Mouse (Mus musculus) kidney, adult 2 months (tissue): ENCODE measurements around the gene Olfr651. TPM values are rescaled to one million over a fixed set of nuclear protein-coding genes. Genes with fewer than 3 reads are reported as not detected.
"Not testable (repeated sequence)": the region's sequence is repeated elsewhere in the genome, so short reads cannot be mapped to it uniquely, and the experiment has no call there.

Experiments
- DNase-seq: peaks from one replicate; pipeline ENCODE4 v3.0.0; 2021
- H3K27ac ChIP-seq: fragments of 200-500 bp; 2 replicates; pipeline ENCODE4 v1.5.1; 2012; ENCODE audit warnings: low read depth, low read length, control low read depth, inconsistent platforms; ENCODE audit not compliant: insufficient read depth
- H3K27me3 ChIP-seq: fragments of 200-500 bp; replicated peaks from 2 replicates; pipeline ENCODE4 v1.6.1; 2012; ENCODE audit warnings: mild to moderate bottlenecking, moderate library complexity, low read length, inconsistent platforms; ENCODE audit not compliant: control insufficient read depth, insufficient read depth
- H3K36me3 ChIP-seq: fragments of 200-500 bp; 2 replicates; pipeline ENCODE4 v1.6.1; 2012; ENCODE audit warnings: mild to moderate bottlenecking, moderate library complexity, low read length, inconsistent platforms; ENCODE audit not compliant: control insufficient read depth, insufficient read depth
- H3K4me1 ChIP-seq: fragments of 200-500 bp; 2 replicates; pipeline ENCODE4 v1.6.1; 2011; ENCODE audit warnings: low read length; ENCODE audit not compliant: control insufficient read depth, insufficient read depth
- H3K4me3 ChIP-seq: fragments of 200-500 bp; 2 replicates; pipeline ENCODE4 v1.5.1; 2011; ENCODE audit warnings: mild to moderate bottlenecking, low read depth, low read length, control low read depth; ENCODE audit not compliant: insufficient read depth
- CTCF ChIP-seq: fragments of 200-500 bp; conservative IDR thresholded peaks from 2 replicates; pipeline ENCODE4 v1.5.1; 2011; ENCODE audit warnings: low read depth, mild to moderate bottlenecking, control low read depth, low read length, moderate library complexity, mixed read lengths; ENCODE audit not compliant: insufficient read depth, insufficient read length
- POLR2A ChIP-seq: fragments of 200-500 bp; IDR thresholded peaks from one replicate; pipeline ENCODE4 v1.6.1; 2011; ENCODE audit warnings: low read depth, low read length, control low read depth
- WGBS: fragments of 180-500 bp; shearing (Covaris S2); methylation state at CpG from one replicate; pipeline ENCODE4 v1.1.7; 2018; 5-methylcytosine and 5-hydroxymethylcytosine counted together
- polyA plus RNA-seq: library from polyadenylated mRNA; depleted of rRNA; stranded (reverse); fragments of >200 nt; gene quantifications from 2 replicates; pipeline ENCODE4 v1.2.3, GENCODE M21; 2012; rRNA removed

Olfr651 gene
- not detected in 2 replicates for polyA plus RNA-seq

DNA sequence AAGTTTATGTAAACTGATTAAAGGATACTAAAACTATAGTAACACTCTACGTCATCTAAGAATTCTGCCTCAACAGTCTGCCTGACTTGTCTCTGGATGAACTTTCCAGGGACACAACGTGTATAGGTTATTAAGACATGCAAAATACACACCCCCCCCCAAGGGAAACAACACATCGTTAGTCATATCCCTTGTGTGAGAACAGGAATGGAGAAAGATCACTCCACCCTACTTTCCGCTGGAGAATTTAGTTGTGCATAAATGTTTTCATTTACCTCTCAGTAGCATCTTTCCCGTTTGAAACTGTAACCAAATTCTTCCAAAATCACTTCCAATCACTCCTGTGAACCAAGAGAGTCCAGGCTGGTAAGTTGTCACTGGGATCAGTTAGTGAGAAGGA, at the start of gene Olfr651:
TSS of gene Olfr651 (plus strand) at position 301 of the 400 bp plus-strand sequence.
- WGBS: 67% methylated on average over 5 of the region's 5 CpGs
- TF ChIP-seq POLR2A (no peak), CTCF (no peak)

GRCm38 (mm10) chr7:104501186-104501585, 48.7 kb upstream of the Olfr651 start:
- not testable (repeated sequence) for H3K27me3 ChIP-seq, H3K27ac ChIP-seq, H3K36me3 ChIP-seq, H3K4me1 ChIP-seq, H3K4me3 ChIP-seq, DNase-seq
- WGBS: 47% methylated on average over 6 of the region's 6 CpGs

More for the DNA sequence above, at the start of gene Olfr651:
- no peak for DNase-seq
- no peak within 1 kb of the TSS for H3K4me3 ChIP-seq
- H3K27ac ChIP-seq: no peak within 1 kb of the TSS
- no peaks in the 10 kb centered on the region for H3K4me1 ChIP-seq
- H3K27me3 ChIP-seq: no peaks in the 10 kb centered on the region
- H3K36me3 ChIP-seq: no peaks in the 10 kb centered on the region

DNA sequence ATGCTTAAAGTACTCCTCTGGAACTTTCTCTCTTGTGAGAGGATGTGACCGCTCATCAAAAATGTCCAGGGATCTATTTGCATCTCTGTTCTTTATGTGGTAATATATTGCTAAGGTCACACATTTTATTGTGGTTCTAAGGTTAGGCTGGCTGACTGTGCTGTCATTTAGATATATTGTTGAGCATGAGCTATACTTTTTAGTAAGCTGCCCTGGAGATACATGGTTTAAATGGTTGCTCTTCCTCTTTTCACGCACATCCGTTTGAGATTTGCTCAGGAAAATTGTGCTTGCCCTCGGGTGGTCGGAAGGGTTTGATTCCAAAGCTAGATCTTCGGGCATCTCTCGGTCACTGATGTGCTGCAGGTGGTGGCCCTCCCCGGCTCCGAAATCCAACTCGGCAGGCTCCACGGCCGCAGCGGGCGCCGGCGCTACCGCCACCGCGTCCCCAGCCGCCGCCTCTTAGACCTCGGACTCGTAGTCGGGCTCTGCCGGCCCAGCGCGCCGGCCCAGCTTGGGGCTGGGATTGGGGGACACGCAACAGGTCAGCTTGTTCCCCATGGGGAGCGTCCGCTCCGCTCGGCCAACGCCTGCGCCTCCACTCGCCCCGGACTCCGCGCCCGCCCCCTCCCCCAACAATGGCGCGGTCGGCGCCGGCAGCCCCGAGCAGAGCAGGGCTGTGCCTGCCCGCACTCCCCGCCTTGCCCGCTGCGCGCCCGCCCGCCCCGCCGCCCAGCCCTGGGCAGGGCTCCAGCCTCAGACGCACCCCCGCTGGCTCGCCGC, 48.2 kb upstream of the Olfr651 start:
- Histone ChIP-seq H3K36me3 (no peaks in the 10 kb centered on the region), H3K27ac (no peak overlapping the region), H3K4me3 (peak overlapping the region; percentile 16), H3K4me1 (no peaks in the 10 kb centered on the region), H3K27me3 (no peaks in the 10 kb centered on the region)
- no peak for TF ChIP-seq POLR2A
- no peak for TF ChIP-seq CTCF
- DNase-seq: no peak
- whole genome bisulfite sequencing: 4% methylated on average over 57 of the region's 59 CpGs

DNA sequence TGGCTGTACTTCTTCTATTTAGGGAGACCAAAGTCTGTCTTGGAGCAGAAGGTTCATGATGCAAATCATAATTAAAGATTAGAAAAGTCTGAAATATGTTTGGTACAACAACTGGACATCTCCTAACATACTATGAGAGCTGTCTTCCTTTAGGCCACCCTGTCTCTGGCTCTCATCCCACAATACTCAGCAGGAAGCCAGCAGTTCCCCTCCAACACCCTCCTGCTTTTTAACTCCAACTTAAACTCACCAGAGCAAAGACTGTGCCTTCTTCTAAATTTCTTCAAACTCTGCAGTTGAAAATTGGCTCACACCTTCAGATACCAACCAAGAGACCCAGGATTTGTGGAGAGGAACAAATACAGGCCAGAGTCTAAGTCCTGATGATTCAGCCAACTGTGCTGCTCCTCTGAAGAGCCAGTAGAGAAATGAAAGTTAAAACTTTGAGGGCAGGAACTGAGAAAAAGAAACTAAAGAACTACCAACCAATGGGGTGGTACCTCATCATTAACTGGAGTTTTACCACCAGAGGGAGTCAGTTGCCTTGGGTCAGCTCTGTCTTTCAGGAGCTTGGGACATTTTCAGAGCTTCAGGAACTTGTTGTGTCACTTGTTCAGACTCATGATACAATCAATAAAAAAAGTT, 42.4 kb upstream of the Olfr651 start, which contains the start of gene Trim30d:
TSS of gene Trim30d (minus strand) at position 429 of the 645 bp plus-strand sequence.
- H3K36me3 ChIP-seq, H3K4me1 ChIP-seq, H3K27me3 ChIP-seq, H3K4me3 ChIP-seq: not testable (repeated sequence)
- peak; percentile 8 for DNase-seq
- 0 out of 2 replicates have a peak within 1 kb of the TSS, but pooled peaks have one; percentile 3 for H3K27ac ChIP-seq

- H3K4me1 ChIP-seq: no peaks in the 10 kb centered on the region
- H3K27me3 ChIP-seq: no peaks in the 10 kb centered on the region
- no peak for TF ChIP-seq CTCF
- TF ChIP-seq POLR2A: no peak
- H3K36me3 ChIP-seq: no peaks in the 10 kb centered on the region
- WGBS: 63% methylated on average over 1 of the region's 1 CpGs
- no peak overlapping the region for H3K4me3 ChIP-seq
- no peak overlapping the region for H3K27ac ChIP-seq
- no peak for DNase-seq
Measured at GRCm38 (mm10) chr7:104552700-104553099, 2.8 kb downstream of the Olfr651 start.

- no peaks in the 10 kb centered on the region for H3K36me3 ChIP-seq
- no peak for DNase-seq
- TF ChIP-seq CTCF (no peak), POLR2A (no peak)
- H3K27me3 ChIP-seq: no peaks in the 10 kb centered on the region
- no peak within 1 kb of the TSS for H3K4me3 ChIP-seq
- no peak within 1 kb of the TSS for H3K27ac ChIP-seq
- H3K4me1 ChIP-seq: no peaks in the 10 kb centered on the region
Measured at GRCm38 (mm10) chr7:104560601-104561000, 10.7 kb downstream of the Olfr651 start, which contains the start of gene Olfr652. Gene Olfr652, plus strand, starts transcription at chr7:104560901.

- no peak for DNase-seq
- Histone ChIP-seq H3K27ac (no peak within 1 kb of the TSS), H3K4me1 (no peaks in the 10 kb centered on the region), H3K4me3 (no peak within 1 kb of the TSS), H3K36me3 (no peaks in the 10 kb centered on the region), H3K27me3 (no peaks in the 10 kb centered on the region; the same call in 1 of the 2 replicates)
- WGBS: 58% methylated on average over 2 of the region's 2 CpGs
- no peak for TF ChIP-seq CTCF
- TF ChIP-seq POLR2A: no peak
Measured at GRCm38 (mm10) chr7:104577014-104577413, 27.1 kb downstream of the Olfr651 start, which contains the start of gene Olfr653. Gene Olfr653, plus strand, starts transcription at chr7:104577314.
